Mouse (Mus musculus): ENCODE measurements around the gene Smarcd3. TPM values are rescaled to one million over a fixed set of nuclear protein-coding genes. Genes with fewer than 3 reads are reported as not detected.
A peak's percentile ranks its signal among the peaks of the same experiment; 100 is the strongest.

Smarcd3 gene
- total and polyA plus RNA-seq, 3 experiments, result 0.22 TPM; not detected in 2

DNA sequence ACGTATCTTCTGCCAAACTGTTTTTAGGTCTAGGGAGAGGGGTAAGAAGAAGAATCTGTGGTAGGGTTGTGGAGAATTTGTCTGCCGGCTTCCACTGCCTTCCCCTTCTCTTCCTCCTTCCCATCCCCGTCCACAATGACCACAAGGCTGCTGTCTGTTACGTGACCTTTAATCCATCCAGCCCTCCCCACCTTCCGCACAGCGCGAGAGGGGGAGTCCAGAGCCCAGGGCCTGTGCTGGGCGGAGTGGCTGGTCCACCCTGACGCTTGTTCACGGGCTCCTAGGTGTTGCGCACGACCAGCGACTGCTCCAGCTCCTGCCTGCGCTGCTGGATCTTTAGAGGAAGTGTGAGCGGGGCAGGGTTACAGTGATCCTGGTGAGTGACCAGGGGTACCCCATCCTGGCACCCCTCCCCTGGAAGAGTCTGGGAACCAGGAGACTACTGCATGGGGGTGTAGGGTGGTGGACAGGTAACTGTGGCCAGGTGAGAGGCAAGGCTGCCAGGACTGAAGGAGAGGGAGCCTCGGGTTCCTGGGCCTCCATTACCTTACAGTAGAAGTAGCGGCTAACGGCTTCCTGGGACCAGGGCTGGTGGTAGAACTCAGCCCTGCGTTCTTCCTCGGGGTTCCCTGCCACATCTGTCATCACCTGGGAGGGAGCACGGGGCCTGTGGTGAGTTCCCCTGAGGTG is 31.6 kb downstream of the Smarcd3 start:
- Histone ChIP-seq H3K4me3 (ENCODE audit: low read depth, low read length) (no peak overlapping the region), H3K27me3 (ENCODE audit: insufficient read depth, low read length) (peaks cover 6% of the 10 kb centered on the region; the same call in 1 of the 2 replicates), H3K4me1 (ENCODE audit: insufficient read depth, low read depth, low read length) (peaks cover 21% of the 10 kb centered on the region), H3K36me3 (replicated peaks) (peaks cover 79% of the 10 kb centered on the region), H3K9me3 (replicated peaks) (no peaks in the 10 kb centered on the region)
- ATAC-seq (ENCODE audit: extremely low read depth, insufficient number of reproducible peaks, low FRiP score, poor library complexity, severe bottlenecking) (no peak), DNase-seq (ENCODE audit: low spot score) (no peak)
- TF ChIP-seq POLR2AphosphoS5 (IDR thresholded peaks at IDR 0.05; ENCODE audit: insufficient replicate concordance, low read depth, low read length) (no peak), CTCF (IDR thresholded peaks at IDR 0.05; ENCODE audit: low read depth, low read length) (no peak), GATA2 (IDR thresholded peaks at IDR 0.05; ENCODE audit: borderline replicate concordance, low read depth, low read length) (no peak), GATA1 (IDR thresholded peaks at IDR 0.05; ENCODE audit: borderline replicate concordance, low read length) (no peak), TAL1 (conservative IDR thresholded peaks at IDR 0.05; ENCODE audit: low read depth, low read length) (no peak)

GRCm38 (mm10) chr5:24591796-24592470 is 32.3 kb downstream of the Smarcd3 start:
- no peak overlapping the region for H3K4me3 ChIP-seq (ENCODE audit: low read depth, low read length)
- no peak for ATAC-seq (ENCODE audit: extremely low read depth, insufficient number of reproducible peaks, low FRiP score, poor library complexity, severe bottlenecking)
- peaks cover 8% of the 10 kb centered on the region; the same call in 1 of the 2 replicates for H3K27me3 ChIP-seq (ENCODE audit: insufficient read depth, low read length)
- no peak for DNase-seq (ENCODE audit: low spot score)
- H3K36me3 ChIP-seq (replicated peaks), result peaks cover 79% of the 10 kb centered on the region
- H3K9me3 ChIP-seq (replicated peaks), result no peaks in the 10 kb centered on the region
- H3K4me1 ChIP-seq (ENCODE audit: insufficient read depth, low read depth, low read length), result peaks cover 25% of the 10 kb centered on the region
- TF ChIP-seq TAL1 (conservative IDR thresholded peaks at IDR 0.05; ENCODE audit: low read depth, low read length), result no peak
- no peak for TF ChIP-seq GATA2 (IDR thresholded peaks at IDR 0.05; ENCODE audit: borderline replicate concordance, low read depth, low read length)
- TF ChIP-seq POLR2AphosphoS5 (IDR thresholded peaks at IDR 0.05; ENCODE audit: insufficient replicate concordance, low read depth, low read length), result no peak
- TF ChIP-seq CTCF (IDR thresholded peaks at IDR 0.05; ENCODE audit: low read depth, low read length), result no peak
- no peak for TF ChIP-seq GATA1 (IDR thresholded peaks at IDR 0.05; ENCODE audit: borderline replicate concordance, low read length)

GRCm38 (mm10) chr5:24591268-24591721 is 32.9 kb downstream of the Smarcd3 start:
- TF ChIP-seq GATA2 (IDR thresholded peaks at IDR 0.05; ENCODE audit: borderline replicate concordance, low read depth, low read length), result no peak
- TF ChIP-seq POLR2AphosphoS5 (IDR thresholded peaks at IDR 0.05; ENCODE audit: insufficient replicate concordance, low read depth, low read length), result no peak
- no peak for TF ChIP-seq TAL1 (conservative IDR thresholded peaks at IDR 0.05; ENCODE audit: low read depth, low read length)
- Histone ChIP-seq H3K36me3 (replicated peaks) (peaks cover 79% of the 10 kb centered on the region), H3K9me3 (replicated peaks) (no peaks in the 10 kb centered on the region), H3K4me3 (ENCODE audit: low read depth, low read length) (no peak overlapping the region), H3K27me3 (ENCODE audit: insufficient read depth, low read length) (peaks cover 15% of the 10 kb centered on the region; the same call in 1 of the 2 replicates), H3K4me1 (ENCODE audit: insufficient read depth, low read depth, low read length) (peaks cover 22% of the 10 kb centered on the region)
- no peak for ATAC-seq (ENCODE audit: extremely low read depth, insufficient number of reproducible peaks, low FRiP score, poor library complexity, severe bottlenecking)
- no peak for DNase-seq (ENCODE audit: low spot score)

DNA sequence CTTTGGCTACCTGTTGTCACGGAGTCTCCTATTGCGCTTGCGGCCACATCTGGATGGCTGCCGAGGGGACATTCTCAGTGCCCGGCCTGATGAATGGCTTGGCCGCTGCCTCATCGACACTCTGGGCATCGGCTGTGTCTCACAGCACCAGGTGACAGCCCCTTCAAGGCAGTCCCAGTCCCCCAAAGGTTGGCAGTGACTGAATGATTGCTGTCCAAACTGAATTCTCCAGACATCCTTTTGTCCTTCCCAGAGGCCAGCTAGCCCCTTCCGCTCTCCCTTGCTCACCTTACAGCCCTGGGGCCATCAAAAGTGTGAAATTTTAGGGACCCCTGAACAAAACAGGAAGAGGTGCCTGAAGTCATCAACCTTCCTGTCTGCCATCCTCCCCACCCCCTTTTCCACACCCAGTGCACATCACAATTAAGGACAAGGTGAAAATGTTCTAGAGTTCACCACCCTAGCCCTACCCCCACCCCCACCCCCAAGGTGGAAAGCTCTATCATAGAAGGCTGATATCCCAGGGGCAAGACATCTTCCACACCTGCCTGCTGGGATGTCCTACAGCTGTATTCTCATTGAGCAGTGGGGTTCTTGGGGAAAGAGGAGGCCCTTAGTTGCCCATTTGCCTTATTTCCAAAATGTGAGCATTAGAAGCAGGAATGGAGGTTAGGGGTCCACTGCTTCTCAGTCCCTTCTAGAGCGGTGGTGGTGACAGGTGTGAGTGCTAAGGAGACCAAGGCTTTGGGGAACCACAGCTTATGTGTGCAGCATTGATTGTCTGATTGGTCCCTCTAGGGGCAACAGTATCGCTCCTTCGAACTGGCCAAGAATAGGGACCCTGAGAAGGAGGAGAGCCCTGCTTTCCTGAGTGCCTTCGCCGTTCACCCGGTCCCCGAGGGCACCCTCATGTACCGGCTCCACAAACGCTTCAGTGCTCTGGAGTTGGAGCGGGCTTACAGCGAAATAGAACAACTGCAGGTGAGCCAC is 34.4 kb downstream of the Smarcd3 start:
- DNase-seq (ENCODE audit: low spot score), result no peak
- peaks cover 19% of the 10 kb centered on the region for H3K4me1 ChIP-seq (ENCODE audit: insufficient read depth, low read depth, low read length)
- TF ChIP-seq TAL1 (conservative IDR thresholded peaks at IDR 0.05; ENCODE audit: low read depth, low read length), result no peak
- ATAC-seq (ENCODE audit: extremely low read depth, insufficient number of reproducible peaks, low FRiP score, poor library complexity, severe bottlenecking), result no peak
- no peaks in the 10 kb centered on the region for H3K9me3 ChIP-seq (replicated peaks)
- H3K27me3 ChIP-seq (ENCODE audit: insufficient read depth, low read length), result peaks cover 15% of the 10 kb centered on the region; the same call in 1 of the 2 replicates
- no peak overlapping the region for H3K4me3 ChIP-seq (ENCODE audit: low read depth, low read length)
- peaks cover 69% of the 10 kb centered on the region for H3K36me3 ChIP-seq (replicated peaks)

GRCm38 (mm10) chr5:24587200-24587577 is 37.0 kb downstream of the Smarcd3 start:
- no peak for TF ChIP-seq TAL1 (conservative IDR thresholded peaks at IDR 0.05; ENCODE audit: low read depth, low read length)
- TF ChIP-seq POLR2AphosphoS5 (IDR thresholded peaks at IDR 0.05; ENCODE audit: insufficient replicate concordance, low read depth, low read length), result no peak
- no peak for TF ChIP-seq CTCF (IDR thresholded peaks at IDR 0.05; ENCODE audit: low read depth, low read length)
- no peak for TF ChIP-seq GATA2 (IDR thresholded peaks at IDR 0.05; ENCODE audit: borderline replicate concordance, low read depth, low read length)
- no peak for TF ChIP-seq GATA1 (IDR thresholded peaks at IDR 0.05; ENCODE audit: borderline replicate concordance, low read length)
- Histone ChIP-seq H3K4me3 (ENCODE audit: low read depth, low read length) (peak overlapping the region; percentile 83), H3K27me3 (ENCODE audit: insufficient read depth, low read length) (peaks cover 11% of the 10 kb centered on the region; the same call in 1 of the 2 replicates), H3K36me3 (replicated peaks) (peaks cover 44% of the 10 kb centered on the region), H3K4me1 (ENCODE audit: insufficient read depth, low read depth, low read length) (peaks cover 19% of the 10 kb centered on the region), H3K9me3 (replicated peaks) (no peaks in the 10 kb centered on the region)
- ATAC-seq (ENCODE audit: extremely low read depth, insufficient number of reproducible peaks, low FRiP score, poor library complexity, severe bottlenecking) (peak; percentile 5; the same call in 1 of the 2 replicates), DNase-seq (ENCODE audit: low spot score) (peak; percentile 33)
